Mouse (Mus musculus) liver, adult 10 weeks (tissue): Measurements from ENCODE around the gene Cdx4. TPM values are rescaled to one million over a fixed set of nuclear protein-coding genes. Genes with fewer than 3 reads are reported as not detected.

Experiments used
- polyA plus RNA-seq: library from polyadenylated mRNA; stranded (reverse); fragments of 350-450 nt; fragmentation: Illumina TruSeq; extraction: RNeasy Lipid Tissue Mini Kit (QIAGEN cat#74804); gene quantifications from one replicate; pipeline ENCODE4 v1.2.3, GENCODE M21; 2014; ENCODE audit warnings: low read depth, low replicate concordance

Gene Cdx4
- 1.4 TPM for polyA plus RNA-seq

GRCm38 (mm10) chrX:103321146-103321545, at the start of gene Cdx4:
Gene Cdx4, plus strand, starts transcription at chrX:103321398.

GRCm38 (mm10) chrX:103356287-103356686, 35.1 kb downstream of the Cdx4 start, which contains the start of gene Chic1:
Gene Chic1, plus strand, starts transcription at chrX:103356476.

Other genes with a start within 250 kb of the Cdx4 start
- not detected for gene Nap1l2, start 134.8 kb upstream of the Cdx4 start, polyA plus RNA-seq
- 14.8 TPM for gene Chic1, start 35.1 kb downstream of the Cdx4 start, polyA plus RNA-seq
- not detected for gene Tsx, start 93.1 kb downstream of the Cdx4 start, polyA plus RNA-seq
- not detected for gene Gm26992, start 100.6 kb downstream of the Cdx4 start, polyA plus RNA-seq